Mouse (Mus musculus) cerebellum, adult 18-20 months (tissue): Measurements from ENCODE around the gene Helz2.
"Not testable (repeated sequence)": the region's sequence is repeated elsewhere in the genome, so short reads cannot be mapped to it uniquely, and the experiment has no call there.

Experiments used
- DNase-seq, 2 experiments: peaks; one replicate each; pipeline ENCODE4 v3.0.0; 2021

Helz2 gene

DNA sequence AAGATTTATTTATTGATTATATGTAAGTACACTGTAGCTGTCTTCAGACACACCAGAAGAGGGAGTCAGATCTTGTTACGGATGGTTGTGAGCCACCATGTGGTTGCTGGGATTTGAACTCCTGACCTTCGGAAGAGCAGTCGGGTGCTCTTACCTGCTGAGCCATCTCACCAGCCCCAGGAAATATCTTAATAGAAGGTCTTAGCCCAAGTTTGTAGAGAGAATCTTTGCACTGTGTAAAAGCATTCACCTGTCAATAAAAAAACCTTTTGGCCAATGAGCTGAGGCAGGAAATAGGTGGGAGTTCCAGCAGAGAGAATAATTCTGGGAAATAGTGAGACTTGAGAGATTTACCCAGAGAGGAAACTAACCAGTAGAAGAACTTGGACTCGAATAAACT, 50.4 kb downstream of the Helz2 start:
- not testable (repeated sequence) for DNase-seq

GRCm38 (mm10) chr2:181189321-181189720, 52.5 kb downstream of the Helz2 start:
- DNase-seq = no peak

DNA sequence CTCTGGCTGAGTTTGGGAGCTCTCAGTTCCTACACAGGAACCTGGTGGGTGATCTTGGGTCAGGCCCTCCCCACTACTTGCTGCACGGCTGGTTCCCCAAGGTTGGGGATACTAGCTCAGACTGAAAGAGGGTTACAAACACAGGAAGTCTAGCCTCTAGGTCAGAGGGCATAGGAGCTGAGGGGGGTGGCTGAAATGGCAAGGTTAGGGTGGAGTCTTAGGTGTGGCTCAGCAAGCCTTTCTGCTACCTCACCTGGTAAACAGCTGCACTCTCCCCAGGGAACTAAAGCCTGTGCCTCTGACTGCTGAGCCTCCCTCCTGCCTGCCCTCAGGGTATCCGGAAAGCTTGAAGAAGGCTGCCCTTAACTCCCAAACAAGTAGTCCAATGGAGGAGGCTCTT, 53.1 kb downstream of the Helz2 start:
- DNase-seq = no peak

GRCm38 (mm10) chr2:181187121-181188000, 54.5 kb downstream of the Helz2 start, which contains the start of gene Ppdpf:
Gene Ppdpf, plus strand, starts transcription at chr2:181187247.
- DNase-seq = peak; percentile 87 to 88

DNA sequence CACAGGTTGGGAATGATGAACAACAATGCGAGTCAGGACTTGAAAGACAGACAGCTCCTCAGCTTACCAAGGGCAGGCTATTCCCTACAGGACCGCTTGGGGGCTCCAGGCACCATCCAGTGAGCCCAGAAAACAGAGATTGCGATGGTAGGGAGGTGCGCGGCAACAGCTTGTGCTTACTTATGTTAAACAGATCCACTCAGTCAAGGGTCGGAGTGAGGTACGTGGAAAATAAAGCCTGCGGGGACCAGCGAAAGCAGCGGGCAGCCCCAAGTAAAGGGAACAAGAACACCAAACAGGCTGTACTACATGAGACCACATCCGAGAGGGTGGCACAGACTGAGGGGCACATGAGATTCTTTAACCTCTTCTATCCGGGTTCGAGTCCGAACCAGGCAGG, 55.2 kb downstream of the Helz2 start:
- DNase-seq = peak; percentile 91 to 92

DNA sequence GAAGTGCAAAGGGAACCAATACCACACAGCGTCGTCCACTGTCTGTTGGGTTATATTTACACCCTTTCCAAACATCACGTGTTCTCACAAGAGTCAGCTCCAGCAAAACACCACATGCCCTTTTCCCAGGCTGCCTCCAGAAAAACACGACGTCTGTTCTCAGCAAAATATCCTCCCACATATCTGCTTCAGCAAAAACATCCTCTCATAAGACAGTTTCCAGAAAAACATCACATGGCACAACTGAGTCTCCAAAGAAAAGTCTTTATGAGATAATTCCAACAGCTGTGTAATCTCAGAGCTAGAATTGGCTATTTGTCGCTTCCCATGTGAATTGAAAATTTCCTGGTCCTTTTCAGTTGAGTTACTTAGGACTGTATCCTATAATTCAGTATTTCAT, 60.9 kb downstream of the Helz2 start:
- no peak for DNase-seq

- DNase-seq = no peak
These were observed 63.4 kb downstream of the Helz2 start for GRCm38 (mm10) chr2:181178471-181178870.

DNA sequence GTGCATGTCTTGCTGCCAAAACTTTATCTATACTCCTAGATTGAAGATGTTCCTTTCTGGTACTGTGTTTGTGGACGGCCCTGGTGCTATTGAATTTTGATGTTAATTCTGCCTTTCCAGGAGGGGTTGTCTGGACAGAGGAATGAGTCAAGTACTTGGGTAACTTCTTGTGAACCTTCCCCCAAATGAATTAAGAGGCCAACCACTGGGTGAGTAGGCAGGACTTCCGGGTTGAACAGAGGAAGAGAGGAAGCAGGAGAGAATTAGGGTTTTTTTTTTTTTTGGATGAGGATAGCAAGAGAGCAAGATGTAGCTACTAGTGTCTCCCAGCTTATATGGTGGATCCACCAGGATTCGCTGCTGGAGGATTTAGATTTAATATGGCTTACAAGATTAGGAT, 63.8 kb downstream of the Helz2 start:
- no peak for DNase-seq
